Mouse (Mus musculus) E14TG2a.4 (cell line): ENCODE measurements around the gene Ano6.

Experiments used
- CTCF ChIP-seq: conservative IDR thresholded peaks from 2 replicates; pipeline ENCODE4 v1.5.1; 2014; ENCODE audit warnings: low read length
- NANOG ChIP-seq: IDR thresholded peaks from 2 replicates; pipeline ENCODE4 v1.6.1; 2014; ENCODE audit warnings: borderline replicate concordance, low read length, mixed read lengths

GRCm38 (mm10) chr15:95892171-95892570, 101.5 kb downstream of the Ano6 start:
- no peak for TF ChIP-seq CTCF
- TF ChIP-seq NANOG, result no peak
